Mouse (Mus musculus) mammary gland, adult 2 months (tissue): ENCODE data around the gene Mesd. TPM values are rescaled to one million over a fixed set of nuclear protein-coding genes. Genes with fewer than 3 reads are reported as not detected.

Source experiments
- polyA plus RNA-seq: library from polyadenylated mRNA; depleted of rRNA; stranded (reverse); fragments of >200 nt; gene quantifications from 2 replicates; pipeline ENCODE4 v1.2.3, GENCODE M21; 2012; ENCODE audit warnings: low replicate concordance; rRNA removed

The Mesd gene
- 8.4 and 12.6 TPM in 2 replicates for polyA plus RNA-seq

DNA sequence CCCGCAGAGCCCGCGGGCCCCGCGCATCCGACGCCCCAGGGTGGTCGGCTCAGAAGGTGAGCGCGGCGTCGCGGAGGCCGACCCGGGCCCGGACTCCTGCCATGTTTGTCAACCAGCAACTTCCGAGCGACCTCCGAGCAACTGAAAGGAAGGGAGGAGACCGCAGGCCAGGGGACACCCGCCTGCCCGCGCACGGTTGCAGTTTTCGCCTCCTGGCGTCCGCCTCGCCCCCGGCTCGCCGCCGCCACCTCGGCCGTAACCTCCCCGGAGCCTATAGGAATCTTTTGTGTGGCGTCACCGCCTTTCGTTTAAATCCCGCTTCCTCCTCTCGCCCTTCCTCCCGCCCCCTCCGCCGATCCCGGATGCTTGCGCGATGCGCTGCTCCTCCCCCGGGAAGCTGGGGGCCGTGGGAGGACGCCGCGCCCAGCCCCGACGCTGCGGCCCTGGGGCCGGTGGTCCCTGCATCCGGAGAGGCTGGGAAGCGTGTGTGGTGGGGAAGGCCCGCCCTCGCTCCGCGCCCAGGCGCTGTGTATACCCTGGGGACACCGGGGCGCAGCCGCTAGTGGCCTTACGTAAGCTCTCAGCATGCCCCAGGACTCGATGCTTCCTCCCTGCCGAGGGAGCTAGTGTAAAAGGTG is at the start of gene Mesd, which contains the start of gene Tlnrd1:
Mesd (plus strand) TSS at position 446 of the 638 bp plus-strand sequence.
Tlnrd1 (minus strand) TSS at position 285 of the 638 bp plus-strand sequence.

Other genes starting within 250 kb of the Mesd start
- 36.3 and 37.2 TPM in 2 replicates for gene Il16, start 138.7 kb upstream of the Mesd start, polyA plus RNA-seq
- gene Cfap161, start 89.6 kb upstream of the Mesd start, polyA plus RNA-seq, result not detected in 2 replicates
- 17.3 and 53.9 TPM in 2 replicates for gene Tlnrd1, start 161 bp upstream of the Mesd start, polyA plus RNA-seq
- 0.22 and 0.29 TPM in 2 replicates for gene Cemip, start 202.0 kb downstream of the Mesd start, polyA plus RNA-seq